In genomic region chr10:52871110-52871509, GRCm38 (mm10) we compare ENCODE assay signal across 26 mouse cellular contexts.
"Had no signal": no experiment of that assay in that cellular context is flagged by ENCODE, and none has a peak within 500 bp of the region (broad histone marks: within the 10 kb centered on the region; RNA-seq: fewer than 3 reads in every experiment).

No protein-coding gene starts in this region.

- H3K27me3 ChIP-seq: heart, embryonic 13.5 days; heart, embryonic 15.5 days; hindbrain, embryonic 13.5 days; hindbrain, embryonic 15.5 days; kidney, embryonic 15.5 days; limb, embryonic 12.5 days had no signal

- H3K9ac ChIP-seq: forebrain, postnatal 0 days; heart, embryonic 13.5 days; heart, embryonic 15.5 days; hindbrain, embryonic 13.5 days; hindbrain, embryonic 15.5 days; kidney, embryonic 15.5 days; limb, embryonic 12.5 days had no signal

- H3K9me3 ChIP-seq: heart, embryonic 13.5 days; heart, embryonic 15.5 days; hindbrain, embryonic 13.5 days; hindbrain, embryonic 15.5 days; kidney, embryonic 15.5 days; limb, embryonic 10.5 days; limb, embryonic 12.5 days had no signal

- H3K4me3 ChIP-seq: heart, adult 2 months; heart, embryonic 13.5 days; heart, embryonic 15.5 days; hindbrain, embryonic 13.5 days; hindbrain, embryonic 15.5 days; kidney, embryonic 15.5 days; left cerebral cortex, adult 2 months; limb, embryonic 10.5 days; limb, embryonic 12.5 days had no signal

- H3K27ac ChIP-seq: heart, adult 2 months; heart, embryonic 13.5 days; heart, embryonic 15.5 days; hindbrain, embryonic 13.5 days; hindbrain, embryonic 15.5 days; hindbrain, postnatal 0 days; kidney, embryonic 15.5 days; kidney, postnatal 0 days; left cerebral cortex, adult 2 months; limb, embryonic 10.5 days; limb, embryonic 12.5 days had no signal

- H3K4me2 ChIP-seq: heart, embryonic 11.5 days; heart, embryonic 13.5 days; heart, embryonic 15.5 days; hindbrain, embryonic 13.5 days; hindbrain, embryonic 15.5 days; kidney, embryonic 15.5 days; limb, embryonic 12.5 days; liver, embryonic 11.5 days had no signal

- H3K36me3 ChIP-seq: heart, embryonic 13.5 days; heart, embryonic 15.5 days; hindbrain, embryonic 13.5 days; hindbrain, embryonic 15.5 days; kidney, embryonic 15.5 days; limb, embryonic 10.5 days; limb, embryonic 12.5 days had no signal

- H3K4me1 ChIP-seq: heart, embryonic 13.5 days; heart, embryonic 15.5 days; hindbrain, embryonic 15.5 days; kidney, embryonic 15.5 days; limb, embryonic 10.5 days; limb, embryonic 12.5 days had no signal

- DNase-seq: forebrain, postnatal 0 days; gastrocnemius, postnatal 14 days; gastrocnemius, postnatal 36 days; heart, adult 11 months; heart, adult 2 months; heart, postnatal 14 days; heart, postnatal 36 days; kidney, adult 11 months; kidney, adult 2 months; kidney, adult 9 months; kidney, postnatal 14 days; kidney, postnatal 36 days; layer of hippocampus, adult 9-11 months; layer of hippocampus, postnatal 36 days had no signal

- ATAC-seq: forebrain, postnatal 0 days; hindbrain, postnatal 0 days had no signal
